9 mouse cellular contexts compared by ENCODE assay signal in genomic region chr1:33966328-33966727, GRCm38 (mm10). TPM values are rescaled to one million over a fixed set of nuclear protein-coding genes. Genes with fewer than 3 reads are reported as not detected.
A peak's percentile ranks its signal among the peaks of the same experiment; 100 is the strongest.
DNase-seq lines count a peak whose midpoint lies in the region; ATAC-seq and TF ChIP-seq lines count a peak whose summit lies in the region.
"Had no signal": no experiment of that assay in that cellular context is flagged by ENCODE, and none has a peak within 500 bp of the region (broad histone marks: within the 10 kb centered on the region; RNA-seq: fewer than 3 reads in every experiment).

No protein-coding gene starts in this region.

- ATAC-seq in kidney, embryonic 15.5 days (replicated peaks; ENCODE audit: low FRiP score), result no peak
- ATAC-seq in forebrain, embryonic 16.5 days, result peak; percentile 34
- ATAC-seq in megakaryocyte progenitor cell, adult 5-6 weeks (replicated peaks; ENCODE audit: poor library complexity), result peak; percentile 70
- no peak for ATAC-seq in kidney, embryonic 16.5 days (ENCODE audit: low FRiP score, low TSS enrichment)

- H3K9ac ChIP-seq in kidney, embryonic 15.5 days, result no peak overlapping the region
- no peak overlapping the region for H3K9ac ChIP-seq in CH12.LX (ENCODE audit: insufficient read depth, low read depth)
- no peak overlapping the region for H3K9ac ChIP-seq in forebrain, embryonic 16.5 days (replicated peaks; ENCODE audit: low read depth, low read length)
- H3K9ac ChIP-seq in kidney, embryonic 16.5 days (replicated peaks; ENCODE audit: low read length), result no peak overlapping the region

- in situ Hi-C loops in CH12.LX (cut with MboI; ENCODE audit: low pct_ligation_motif_present, low pct_unique_long_range_greater_than_20kb, low sequenced_read_pairs), result loop anchor here (10.0 kb wide), 1 partner anchor 282 kb away; no protein-coding TSS in a partner anchor

- no peak for TF ChIP-seq EP300 in CH12.LX (IDR thresholded peaks at IDR 0.05; ENCODE audit: low read length)

- dilution Hi-C loops in CH12.LX (cut with MboI; ENCODE audit: extremely low pct_ligation_motif_present, extremely low pct_unique_long_range_greater_than_20kb, low sequenced_read_pairs), result no loop called here

- peaks cover 5% of the 10 kb centered on the region; the same call in 1 of the 2 replicates for H3K4me1 ChIP-seq in kidney, embryonic 15.5 days
- peaks cover 3 to 14% of the 10 kb centered on the region in 2 experiments; a peak in 3 of 4 replicates for H3K4me1 ChIP-seq in CH12.LX (ENCODE audit: control insufficient read depth in 1 of 2, insufficient read depth in 2 of 2)
- 0 out of 2 replicates have a peak, but pooled peaks cover 2% of the 10 kb centered on the region for H3K4me1 ChIP-seq in forebrain, embryonic 16.5 days (replicated peaks; ENCODE audit: control insufficient read depth, insufficient read depth, low read length)
- H3K4me1 ChIP-seq in kidney, embryonic 16.5 days (ENCODE audit: insufficient read depth, low read length), result no peaks in the 10 kb centered on the region

- H3K27ac ChIP-seq in kidney, embryonic 15.5 days, result no peak overlapping the region
- H3K27ac ChIP-seq in CH12.LX (ENCODE audit: insufficient read depth, low read depth), result no peak overlapping the region
- H3K27ac ChIP-seq in forebrain, embryonic 16.5 days (ENCODE audit: low read length), result no peak overlapping the region
- H3K27ac ChIP-seq in kidney, embryonic 16.5 days (ENCODE audit: low read length), result no peak overlapping the region

- WGBS in kidney, embryonic 15.5 days, result 32% methylated on average over 6 of the region's 6 CpGs
- WGBS in forebrain, embryonic 16.5 days, result 24% methylated on average over 6 of the region's 6 CpGs
- 26% methylated on average over 6 of the region's 6 CpGs for WGBS in kidney, embryonic 16.5 days

- no peak overlapping the region for H3K4me2 ChIP-seq in kidney, embryonic 15.5 days
- no peak overlapping the region for H3K4me2 ChIP-seq in CH12.LX (ENCODE audit: insufficient read depth, low read depth, poor library complexity, severe bottlenecking)
- H3K4me2 ChIP-seq in forebrain, embryonic 16.5 days (ENCODE audit: low read length), result no peak overlapping the region
- H3K4me2 ChIP-seq in kidney, embryonic 16.5 days (replicated peaks; ENCODE audit: low read depth, low read length), result no peak overlapping the region

- H3K79me2 ChIP-seq in CH12.LX (replicated peaks; ENCODE audit: control insufficient read depth, extremely low read depth, insufficient read depth, poor library complexity, severe bottlenecking), result no peaks in the 10 kb centered on the region; the same call in 1 of the 2 replicates

- no peak for TF ChIP-seq POLR2A in CH12.LX (IDR thresholded peaks at IDR 0.05; ENCODE audit: low read depth, low read length)

- no peaks in the 10 kb centered on the region for H3K9me3 ChIP-seq in kidney, embryonic 15.5 days (replicated peaks)
- peaks cover 2% of the 10 kb centered on the region for H3K9me3 ChIP-seq in CH12.LX (replicated peaks; ENCODE audit: low read length)
- H3K9me3 ChIP-seq in forebrain, embryonic 16.5 days (ENCODE audit: control insufficient read depth, low read length), result no peaks in the 10 kb centered on the region
- no peaks in the 10 kb centered on the region for H3K9me3 ChIP-seq in kidney, embryonic 16.5 days (ENCODE audit: low read length)

- TF ChIP-seq RAD21 in CH12.LX (IDR thresholded peaks at IDR 0.05; ENCODE audit: low read depth, low read length), result peak; percentile 65

- DNase-seq in kidney, postnatal 14 days, result peak; percentile 32
- DNase-seq in CH12.LX (ENCODE audit: extremely low read depth) (peak; percentile 66), NIH3T3 (ENCODE audit: low read depth) (peak; percentile 82)
- DNase-seq in adrenal gland, postnatal 25 days, result no peak

- H3K4me3 ChIP-seq in kidney, embryonic 15.5 days (replicated peaks), result no peak overlapping the region
- H3K4me3 ChIP-seq in CH12.LX (replicated peaks in 1 of 3; ENCODE audit: low read depth in 2 of 3, low read length in 2 of 3, poor library complexity in 1 of 3), result no peak overlapping the region
- H3K4me3 ChIP-seq in forebrain, embryonic 16.5 days (replicated peaks; ENCODE audit: low read length), result no peak overlapping the region
- no peak overlapping the region for H3K4me3 ChIP-seq in kidney, embryonic 16.5 days (ENCODE audit: low read length)
- H3K4me3 ChIP-seq: megakaryocyte, embryonic 14.5 days had no signal

- peak; percentile 75 to 80 for TF ChIP-seq CTCF in CH12.LX (conservative IDR thresholded peaks at IDR 0.05 in 1 of 2, IDR thresholded peaks at IDR 0.05 in 1 of 2; ENCODE audit: low read depth in 2 of 2, low read length in 2 of 2)

- H3K27me3 ChIP-seq in kidney, embryonic 15.5 days, result no peaks in the 10 kb centered on the region
- no peaks in the 10 kb centered on the region for H3K27me3 ChIP-seq in CH12.LX (replicated peaks)
- H3K27me3 ChIP-seq in forebrain, embryonic 16.5 days (replicated peaks; ENCODE audit: control insufficient read depth, insufficient read depth, low read length), result no peaks in the 10 kb centered on the region
- H3K27me3 ChIP-seq in kidney, embryonic 16.5 days (ENCODE audit: insufficient read depth, low read length), result no peaks in the 10 kb centered on the region

- H3K36me3 ChIP-seq in kidney, embryonic 15.5 days, result no peaks in the 10 kb centered on the region
- peaks cover 0 to 27% of the 10 kb centered on the region in 2 experiments for H3K36me3 ChIP-seq in CH12.LX (replicated peaks in 1 of 2; ENCODE audit: control insufficient read depth in 1 of 2, insufficient read depth in 1 of 2, low read length in 1 of 2)
- H3K36me3 ChIP-seq in forebrain, embryonic 16.5 days (ENCODE audit: control insufficient read depth, insufficient read depth), result peaks cover 4% of the 10 kb centered on the region; the same call in 1 of the 2 replicates
- no peaks in the 10 kb centered on the region for H3K36me3 ChIP-seq in kidney, embryonic 16.5 days (ENCODE audit: insufficient read depth, low read length)

TF ChIP-seq in CH12.LX, 34 proteins besides CTCF, POLR2A, EP300 and RAD21:
- no peak for TF ChIP-seq UBTF (IDR thresholded peaks at IDR 0.05; ENCODE audit: low read depth, low read length)
- TF ChIP-seq MEF2A (IDR thresholded peaks at IDR 0.05; ENCODE audit: borderline replicate concordance, low read depth, low read length), result no peak
- TF ChIP-seq JUN (IDR thresholded peaks at IDR 0.05; ENCODE audit: insufficient read depth, low read depth, low read length), result no peak
- no peak for TF ChIP-seq JUND (conservative IDR thresholded peaks at IDR 0.05; ENCODE audit: low read depth, low read length)
- TF ChIP-seq SMC3 (IDR thresholded peaks at IDR 0.05; ENCODE audit: low read depth, low read length), result peak; percentile 61
- TF ChIP-seq MAZ (IDR thresholded peaks at IDR 0.05; ENCODE audit: low read depth, low read length), result no peak
- no peak for TF ChIP-seq IRF4 (IDR thresholded peaks at IDR 0.05; ENCODE audit: low read depth, low read length)
- TF ChIP-seq SIN3A (IDR thresholded peaks at IDR 0.05; ENCODE audit: low read length), result no peak

RNA-seq across cellular contexts. Expression of gene Dst, which starts 58.3 kb away (rescaled TPM):
- polyA plus RNA-seq in kidney, embryonic 15.5 days (2015; fragmentation: Nextera tagmentation; extraction: Ambion mirVana), result 25.6 and 27.9 TPM in 2 replicates
- total RNA-seq in CH12.LX (2012; rRNA removed), result 15.9 and 20.5 TPM in 2 replicates
- 7.4 and 9.1 TPM in 2 replicates for total RNA-seq in CH12.LX (2014; rRNA removed)
- polyA plus RNA-seq in CH12.LX (2012; ENCODE audit: insufficient read length, low read depth), result 27.6 and 28.0 TPM in 2 replicates
- polyA plus RNA-seq in forebrain, embryonic 16.5 days (2015; fragmentation: Nextera tagmentation; extraction: Ambion mirVana), result 35.5 and 41.2 TPM in 2 replicates
- 0.51 and 3.2 TPM in 2 replicates for total RNA-seq in megakaryocyte progenitor cell, adult 5-6 weeks (2015)
- 1.3 and 5.4 TPM in 2 replicates for total RNA-seq in megakaryocyte progenitor cell, adult 5-6 weeks (2017)
- total RNA-seq in adrenal gland, postnatal 25 days (2021), result 134 and 152 TPM in 2 replicates
- 23.4 and 28.0 TPM in 2 replicates for polyA plus RNA-seq in kidney, embryonic 16.5 days (2015; fragmentation: Nextera tagmentation; extraction: Ambion mirVana)

RNA-seq across cellular contexts. Expression of gene Bend6, which starts 58.7 kb away (rescaled TPM):
- 0.48 and 0.64 TPM in 2 replicates for polyA plus RNA-seq in kidney, embryonic 15.5 days (2015; fragmentation: Nextera tagmentation; extraction: Ambion mirVana)
- total RNA-seq in CH12.LX (2012; rRNA removed), result 0.50 and 1.4 TPM in 2 replicates
- total RNA-seq in CH12.LX (2014; rRNA removed), result 3.2 and 4.0 TPM in 2 replicates
- 2.5 and 3.4 TPM in 2 replicates for polyA plus RNA-seq in CH12.LX (2012; ENCODE audit: insufficient read length, low read depth)
- polyA plus RNA-seq in forebrain, embryonic 16.5 days (2015; fragmentation: Nextera tagmentation; extraction: Ambion mirVana), result 58.6 and 61.5 TPM in 2 replicates
- not detected in 2 replicates for total RNA-seq in megakaryocyte progenitor cell, adult 5-6 weeks (2015)
- total RNA-seq in megakaryocyte progenitor cell, adult 5-6 weeks (2017), result not detected in 2 replicates
- 0.82 and 2.9 TPM in 2 replicates for total RNA-seq in adrenal gland, postnatal 25 days (2021)
- polyA plus RNA-seq in kidney, embryonic 16.5 days (2015; fragmentation: Nextera tagmentation; extraction: Ambion mirVana), result 0.19 and 0.40 TPM in 2 replicates

Comparison
In these comparisons a context has a peak if more than half of its experiments do, and no peak if none do; other contexts are left out.
1. ATAC-seq: peak in forebrain, embryonic 16.5 days (single experiment) and megakaryocyte progenitor cell, adult 5-6 weeks (single experiment); none in kidney, embryonic 15.5 days (single experiment) and kidney, embryonic 16.5 days (single experiment).
2. RNA of gene Bend6, which starts 58.7 kb away (polyA plus RNA-seq): 58.6 to 61.5 TPM in forebrain, embryonic 16.5 days; 2.5 to 3.4 TPM in CH12.LX, 0.48 to 0.64 TPM in kidney, embryonic 15.5 days and 0.19 to 0.40 TPM in kidney, embryonic 16.5 days; every median in the first group is over 10 times any median in the second.